Mouse (Mus musculus): ENCODE measurements around the gene Tigit.

The Tigit gene

DNA sequence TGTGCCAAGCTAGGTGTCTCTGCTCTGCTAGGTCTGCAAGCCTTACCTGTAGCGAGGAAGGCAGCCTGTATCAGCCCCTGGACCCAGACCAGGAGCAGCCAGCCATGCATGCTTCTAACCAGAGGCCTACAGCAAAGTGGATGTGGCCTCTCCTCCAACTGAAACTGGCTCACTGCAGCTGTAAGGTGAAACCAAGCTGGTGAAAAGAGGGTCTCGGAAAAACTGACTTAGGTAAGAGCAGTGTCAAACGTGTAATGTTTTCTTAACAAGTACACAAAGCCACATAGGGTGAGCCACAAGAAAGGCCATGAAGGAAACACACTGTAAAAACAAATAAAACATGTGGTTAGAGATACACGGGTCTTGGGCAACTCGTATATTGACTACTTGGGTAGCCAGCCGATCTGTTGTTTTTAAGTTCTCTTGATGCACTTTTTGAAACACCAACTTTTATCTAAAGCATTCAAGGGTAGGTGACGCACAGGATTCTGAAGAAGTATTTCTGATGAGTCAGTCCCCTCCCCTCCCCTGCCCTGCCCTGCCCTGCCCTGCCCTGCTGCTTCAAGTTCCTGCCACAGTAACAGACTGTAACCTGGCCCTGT is at the start of gene Tigit:
Gene Tigit, minus strand, starts transcription at position 169 of the 602 bp plus-strand sequence.
- peak; percentile 75 for DNase-seq (ENCODE audit: low read depth, low spot score)

DNA sequence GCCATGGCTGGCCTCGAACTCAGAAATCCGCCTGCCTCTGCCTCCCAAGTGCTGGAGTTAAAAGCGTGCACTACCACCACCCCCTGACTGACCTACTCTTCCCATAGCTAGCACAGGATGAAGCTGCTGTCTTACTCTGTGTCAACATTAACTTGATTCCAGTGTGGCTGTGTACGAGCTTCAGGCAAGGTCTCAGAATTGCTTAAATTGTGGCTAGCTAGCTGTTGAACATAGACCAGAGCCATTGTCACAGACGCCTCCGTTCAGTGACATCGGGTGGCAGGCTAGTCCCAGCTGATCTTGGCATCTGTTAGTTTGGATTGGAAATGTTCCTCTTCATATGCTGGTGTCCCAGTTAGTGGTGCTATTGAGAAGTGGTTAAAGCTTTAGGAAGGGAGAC is 47.4 kb upstream of the Tigit start:
- no peak for DNase-seq (ENCODE audit: low read depth, low spot score)

DNA sequence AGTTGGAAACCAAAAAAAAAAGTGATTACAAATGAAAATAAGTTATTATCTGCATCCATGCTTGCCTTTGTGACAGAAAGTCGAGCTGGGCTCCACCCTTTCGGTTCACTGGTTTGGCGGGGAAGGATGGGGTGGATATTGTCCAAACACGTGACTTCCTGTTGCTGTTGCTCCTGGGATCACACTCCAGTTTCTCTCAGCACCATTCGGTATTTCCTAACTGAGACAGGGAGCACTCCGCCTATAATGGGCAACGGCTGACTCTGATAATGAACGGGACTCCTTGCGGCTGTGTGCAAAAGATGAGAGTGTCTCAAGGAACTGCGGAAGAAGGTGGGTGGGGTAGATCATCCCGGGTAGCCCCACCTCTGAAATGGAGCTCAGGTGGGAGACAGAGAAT is 46.7 kb upstream of the Tigit start:
- DNase-seq (ENCODE audit: low read depth, low spot score), result no peak

DNA sequence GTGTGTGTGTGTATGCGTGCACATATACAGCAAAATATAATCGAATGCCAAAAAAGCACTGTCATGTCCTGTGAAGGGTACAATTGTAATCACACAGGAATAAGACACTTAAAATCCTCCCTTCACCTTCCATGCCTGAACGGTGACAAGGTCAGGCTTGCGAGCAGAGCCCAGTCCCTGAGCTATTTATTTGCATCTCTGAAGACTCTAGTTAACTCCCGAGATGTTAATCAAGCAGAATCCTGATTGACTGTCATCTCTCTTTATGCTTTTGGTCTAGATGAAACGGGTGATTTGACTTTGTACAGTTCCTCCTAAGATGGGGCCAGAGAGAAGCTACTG is 46.2 kb upstream of the Tigit start:
- DNase-seq (ENCODE audit: low read depth, low spot score), result no peak

DNA sequence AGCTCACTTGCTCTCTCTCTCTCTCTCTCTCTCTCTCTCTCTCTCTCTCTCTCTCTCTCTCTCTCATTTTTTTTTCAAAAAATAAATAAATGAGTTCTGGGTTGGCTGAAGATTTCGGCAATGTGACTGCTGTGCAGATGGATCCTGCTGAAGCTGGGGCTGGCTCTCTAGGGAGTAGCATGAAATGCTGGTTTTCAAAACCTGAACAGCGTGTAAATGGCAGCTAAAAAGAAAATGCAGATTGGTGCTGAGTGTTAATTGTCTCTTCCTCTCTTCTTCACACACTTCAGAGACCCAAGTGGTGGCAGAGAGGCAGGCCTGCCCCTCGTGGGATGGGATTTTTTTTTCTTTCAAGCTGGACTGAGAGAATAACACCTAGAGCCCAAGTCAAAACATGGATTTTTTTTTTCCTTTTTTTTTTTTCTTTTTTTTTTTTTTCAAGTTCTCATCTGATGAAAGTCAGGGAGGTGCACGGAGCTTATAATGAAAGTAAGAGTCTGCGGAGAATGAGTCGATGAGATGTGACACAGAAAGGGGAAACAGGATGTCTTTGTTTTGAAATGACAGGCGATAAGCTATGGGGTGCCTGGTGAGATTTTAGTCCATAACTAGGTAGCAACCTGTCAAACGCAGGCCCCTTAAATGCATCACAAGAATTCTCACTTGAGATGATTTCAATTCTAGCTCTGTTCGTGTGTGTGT is 45.6 kb upstream of the Tigit start:
- DNase-seq (ENCODE audit: low read depth, low spot score), result no peak

DNA sequence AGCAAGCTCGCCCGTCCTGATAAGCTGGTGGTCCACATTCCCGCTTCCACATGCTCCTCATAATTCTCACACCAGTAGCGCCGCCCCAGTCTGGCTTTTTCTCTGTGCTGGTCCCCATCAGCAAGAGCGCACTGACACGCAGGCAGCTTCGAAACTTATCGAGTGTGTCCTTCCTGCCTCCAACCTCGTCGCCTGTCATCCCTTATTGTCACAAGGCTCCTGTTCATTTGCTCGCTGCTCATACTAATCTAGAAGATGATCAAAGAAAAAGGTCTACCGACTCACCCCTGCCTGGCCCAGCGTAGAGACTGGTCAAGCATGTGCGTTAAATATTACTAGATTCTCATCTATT is 45.1 kb upstream of the Tigit start:
- DNase-seq (ENCODE audit: low read depth, low spot score), result no peak

DNA sequence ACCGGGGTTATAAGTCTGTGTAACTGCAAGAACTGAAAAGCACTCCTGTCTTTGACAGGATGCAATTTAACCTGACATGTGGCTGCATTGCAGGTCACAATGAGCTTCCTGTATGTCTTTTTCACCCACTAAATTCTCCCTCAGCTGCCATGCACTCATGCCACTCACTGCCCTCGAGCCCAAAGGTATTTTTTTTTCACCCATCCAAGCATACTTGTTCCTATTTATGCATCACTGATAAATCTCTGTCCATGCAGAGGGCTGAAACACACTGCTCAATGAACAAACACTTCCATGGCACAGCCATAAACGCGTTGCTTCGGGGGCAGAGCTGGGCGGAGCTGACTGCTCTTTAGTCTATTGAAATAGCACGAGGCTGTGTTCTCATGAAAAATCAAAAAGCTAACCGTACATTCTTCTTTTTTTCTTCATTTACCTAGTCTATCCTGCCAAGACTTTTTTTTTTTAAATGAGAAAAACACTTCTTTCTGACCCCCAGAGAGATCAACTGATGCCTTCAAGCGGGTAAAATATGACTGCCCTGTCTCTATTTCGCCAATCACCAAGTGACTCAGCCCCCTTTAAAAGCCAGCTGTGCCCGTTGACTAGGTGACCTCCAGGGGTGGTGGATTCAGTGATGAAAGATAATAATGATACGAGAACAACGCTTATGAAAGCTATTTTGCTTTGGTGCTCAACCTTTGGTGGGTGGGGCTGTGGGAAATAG is 44.6 kb upstream of the Tigit start:
- no peak for DNase-seq (ENCODE audit: low read depth, low spot score)

DNA sequence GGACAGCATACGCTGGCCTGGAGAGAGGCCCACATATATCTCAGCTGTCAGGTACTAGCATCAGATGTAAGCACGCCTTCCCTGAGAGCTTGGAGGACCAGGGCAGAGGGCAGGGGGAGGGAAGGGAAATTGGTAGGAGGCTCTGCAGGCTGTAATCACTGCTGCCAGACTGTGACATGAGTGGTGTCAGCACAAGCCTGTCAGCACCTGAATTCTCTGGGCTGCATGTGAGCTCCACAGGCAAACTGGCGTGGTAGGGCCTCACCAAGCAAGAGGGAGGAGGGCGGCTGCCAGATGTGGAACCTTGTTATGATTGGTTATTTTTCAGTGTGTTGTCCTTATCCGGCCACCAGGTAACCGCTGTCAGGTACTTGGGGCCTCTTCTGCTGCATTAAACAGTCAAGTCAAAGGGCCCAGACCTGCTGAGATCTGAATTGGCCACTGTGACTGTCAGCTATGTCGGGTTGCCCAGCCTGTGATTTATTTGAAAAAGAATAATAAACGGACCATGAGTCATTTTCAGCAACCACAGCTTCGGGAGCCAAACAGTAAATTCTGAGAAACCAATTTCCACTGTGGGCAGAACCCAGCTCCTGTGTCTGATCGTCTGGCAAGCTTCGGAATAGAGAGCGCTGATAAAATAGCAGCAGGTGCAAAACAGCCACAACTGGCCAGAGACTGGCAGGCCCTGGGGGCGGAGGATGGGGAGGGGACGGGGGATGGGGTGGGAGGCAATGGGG is 38.0 kb upstream of the Tigit start:
- peak; percentile 95 for DNase-seq (ENCODE audit: low read depth, low spot score)

DNA sequence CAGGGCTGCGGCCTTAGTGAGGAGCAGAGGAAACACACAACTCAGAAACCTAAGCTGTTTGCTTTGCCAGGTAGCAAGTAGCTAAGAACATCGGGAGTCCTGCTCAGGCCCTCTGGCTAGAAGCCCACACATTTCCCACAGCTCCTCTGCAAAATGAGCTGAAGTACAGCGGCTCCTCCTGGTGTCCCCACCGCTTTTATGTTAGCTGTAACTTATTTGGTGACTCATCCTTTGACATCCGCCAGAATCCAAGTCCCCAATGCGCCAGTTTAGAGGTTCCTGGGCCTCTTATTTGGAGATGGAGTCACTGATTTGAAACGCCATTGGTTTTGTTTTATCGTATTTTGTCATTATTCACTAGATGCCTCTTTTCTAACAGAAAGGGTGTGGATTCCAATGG is 36.6 kb upstream of the Tigit start:
- DNase-seq (ENCODE audit: low read depth, low spot score), result peak; percentile 15

DNA sequence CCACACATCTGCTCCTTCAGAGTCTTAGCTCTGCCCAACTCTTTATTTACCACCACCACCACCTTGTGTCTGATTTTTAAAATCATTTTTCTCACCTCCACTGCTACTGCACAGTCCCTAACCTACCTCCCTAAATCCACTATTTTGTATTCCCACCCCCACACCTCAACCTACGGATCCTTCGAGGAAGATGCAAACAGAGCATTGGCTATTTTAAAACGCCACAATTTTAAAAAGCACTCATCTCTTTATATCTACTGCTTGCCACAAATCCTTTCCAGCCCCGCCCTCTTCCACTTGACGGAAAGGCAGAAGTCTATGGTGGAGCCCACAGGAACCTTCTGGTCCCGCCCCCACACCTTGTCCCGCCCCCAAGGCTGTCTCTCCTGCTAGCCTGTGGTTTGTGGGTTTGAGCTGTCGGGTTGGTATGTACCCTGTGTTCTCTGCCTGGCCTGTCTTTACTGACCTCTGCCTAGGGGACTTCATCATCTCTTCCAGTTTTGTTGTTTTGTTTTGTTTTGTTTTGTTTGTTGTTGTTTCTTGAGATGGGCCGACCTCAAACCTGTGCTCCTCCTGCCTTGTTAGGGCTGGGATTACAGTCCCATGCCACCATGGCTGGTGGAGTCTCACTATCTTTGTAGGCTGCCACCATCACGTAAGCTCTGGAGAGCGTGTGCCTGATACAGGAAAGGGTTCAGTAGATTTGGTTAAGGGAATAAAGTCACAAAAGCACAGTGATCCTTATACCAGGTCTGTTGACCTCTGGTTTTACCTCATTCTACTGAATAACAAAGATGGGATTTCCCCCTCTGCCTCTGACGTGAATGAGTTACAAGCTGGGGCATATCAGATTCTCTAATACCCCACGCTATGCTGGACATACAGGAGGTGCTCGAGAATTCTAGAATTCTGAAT is 35.0 kb upstream of the Tigit start:
- DNase-seq (ENCODE audit: low read depth, low spot score), result peak; percentile 97

DNA sequence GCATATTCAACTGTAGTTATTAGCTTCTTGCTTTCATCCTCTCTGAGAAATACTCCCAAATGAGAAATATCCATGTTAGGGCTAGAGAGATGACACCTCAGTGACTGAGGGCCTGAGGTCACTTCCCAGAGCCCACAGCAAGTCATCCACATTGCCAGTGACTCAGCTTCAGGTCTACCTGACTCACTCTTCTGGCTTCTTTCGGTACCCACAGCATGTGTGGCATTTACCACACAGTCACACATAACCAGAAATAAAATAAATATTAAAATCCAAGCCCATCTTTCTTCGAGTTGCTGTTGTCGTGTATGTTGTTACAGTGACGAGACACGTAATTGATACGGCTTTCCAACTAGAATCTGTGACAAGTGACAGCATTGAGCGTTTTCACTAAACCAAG is 33.8 kb upstream of the Tigit start:
- DNase-seq (ENCODE audit: low read depth, low spot score), result peak; percentile 89

DNA sequence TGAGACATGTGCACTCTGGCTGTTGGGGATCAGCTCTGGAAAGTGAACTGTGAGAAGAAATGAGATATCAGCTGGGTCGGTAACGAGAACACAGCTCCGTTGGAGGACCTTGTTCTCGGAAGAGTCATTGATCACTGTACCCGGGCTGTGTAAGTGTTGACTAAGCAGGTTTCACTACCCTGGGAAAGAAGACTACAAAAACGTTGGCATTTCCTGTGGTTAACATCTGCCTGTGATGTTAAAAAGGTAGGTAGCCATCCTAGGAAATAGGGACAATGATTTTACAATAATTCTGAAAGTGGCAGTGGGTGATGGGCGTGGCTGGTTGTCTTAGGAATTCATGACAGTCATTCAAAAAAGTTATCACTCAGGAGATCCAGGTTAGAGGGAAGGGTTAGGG is 31.9 kb upstream of the Tigit start:
- DNase-seq (ENCODE audit: low read depth, low spot score), result no peak

DNA sequence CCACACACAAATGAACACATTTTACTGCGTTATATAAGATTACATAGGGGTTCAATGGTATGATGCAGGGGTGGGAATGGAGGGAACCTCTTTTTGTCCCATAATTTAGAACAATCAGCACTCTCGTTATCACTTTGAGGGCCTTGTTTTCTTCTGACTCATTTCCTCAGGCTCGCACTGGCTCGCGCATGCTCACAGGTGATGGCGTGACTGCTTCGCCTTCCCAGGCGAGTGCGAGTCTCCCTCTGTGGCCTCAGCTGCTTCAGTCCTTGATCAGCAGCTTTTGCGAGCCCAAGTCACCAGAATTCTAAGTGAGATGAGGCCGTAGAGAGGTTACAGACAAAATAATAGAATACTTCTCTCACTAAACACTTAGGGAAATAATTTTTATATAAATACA is 30.2 kb upstream of the Tigit start:
- no peak for DNase-seq (ENCODE audit: low read depth, low spot score)

DNA sequence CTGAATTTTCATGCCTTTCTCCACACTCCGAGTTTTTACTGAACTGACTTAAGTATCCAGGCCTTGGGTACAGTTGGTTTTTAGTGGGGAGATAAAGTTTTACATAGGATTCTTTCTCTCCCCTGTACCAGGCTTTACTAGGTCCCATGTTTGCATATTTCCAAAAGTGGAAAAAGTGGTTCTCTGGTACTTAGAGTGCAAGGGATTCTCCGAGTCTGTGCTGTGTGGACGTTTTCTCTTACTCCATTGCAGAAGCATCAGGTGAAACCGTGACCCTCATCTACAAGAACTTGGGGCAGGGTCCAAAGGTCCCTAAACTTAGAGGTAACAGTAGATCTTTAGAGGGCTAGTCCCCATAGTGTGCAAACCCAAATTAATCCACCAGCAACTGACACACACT is 28.7 kb upstream of the Tigit start:
- no peak for DNase-seq (ENCODE audit: low read depth, low spot score)

DNA sequence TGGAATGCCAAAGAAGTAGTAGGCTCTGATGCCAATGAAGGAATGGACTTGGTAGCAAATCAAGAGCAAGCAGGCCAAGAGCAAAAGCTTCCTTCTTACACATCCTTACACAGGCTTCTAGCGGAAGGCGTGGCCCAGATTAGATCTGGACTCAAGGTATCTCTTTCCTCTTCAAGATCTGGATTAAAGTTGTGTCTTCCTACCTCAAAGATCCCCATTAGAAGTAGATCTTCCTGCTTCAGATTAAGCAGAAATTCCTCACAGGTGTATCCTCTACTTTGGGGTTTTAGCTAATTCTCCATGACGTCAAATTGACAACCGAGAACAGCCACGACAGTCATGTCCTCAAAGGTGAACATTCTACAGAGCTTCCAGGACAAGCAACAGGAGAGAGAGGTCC is 27.8 kb upstream of the Tigit start:
- no peak for DNase-seq (ENCODE audit: low read depth, low spot score)

DNA sequence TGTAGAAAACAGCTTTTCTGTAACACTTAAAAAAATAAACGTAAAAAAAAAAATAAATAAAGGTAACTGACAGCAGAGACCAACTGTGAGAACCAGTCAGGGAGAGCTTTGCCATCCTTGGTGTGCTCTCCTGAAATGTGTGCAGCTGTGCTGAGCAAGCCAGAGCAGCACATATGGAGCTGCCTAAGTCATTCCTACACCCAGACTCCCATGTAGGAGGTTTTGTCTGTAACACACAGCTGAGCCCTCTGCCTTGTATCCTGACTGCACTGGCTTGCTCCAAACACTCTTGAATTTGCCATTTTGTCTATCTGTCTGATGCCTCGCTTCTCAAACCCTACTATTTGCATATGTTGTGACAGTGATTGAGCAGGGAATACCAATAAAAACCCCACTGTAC is 27.0 kb upstream of the Tigit start:
- DNase-seq (ENCODE audit: low read depth, low spot score), result no peak

DNA sequence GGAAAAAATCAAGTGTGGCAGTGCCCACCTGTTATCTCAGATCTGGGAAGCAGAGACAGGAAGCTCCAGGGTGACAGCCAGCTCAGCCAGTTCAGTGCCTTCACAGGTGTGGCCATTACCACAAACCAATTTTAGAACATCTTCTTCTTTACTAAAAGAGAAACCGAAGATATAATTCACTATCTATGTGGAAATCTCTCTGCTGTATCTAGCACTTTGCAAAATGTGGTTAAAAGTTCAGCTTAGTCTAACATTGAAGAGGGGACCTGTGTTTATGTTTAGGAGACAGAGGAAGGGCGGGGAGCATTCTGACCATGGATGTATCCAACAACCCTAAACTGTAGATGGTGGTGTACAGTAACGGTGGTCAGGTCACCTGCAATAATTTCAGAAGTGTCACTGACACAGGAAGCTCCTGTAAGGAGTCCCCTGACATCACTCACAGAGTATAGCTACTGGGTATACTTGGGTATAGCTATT is 26.3 kb upstream of the Tigit start:
- no peak for DNase-seq (ENCODE audit: low read depth, low spot score)

DNA sequence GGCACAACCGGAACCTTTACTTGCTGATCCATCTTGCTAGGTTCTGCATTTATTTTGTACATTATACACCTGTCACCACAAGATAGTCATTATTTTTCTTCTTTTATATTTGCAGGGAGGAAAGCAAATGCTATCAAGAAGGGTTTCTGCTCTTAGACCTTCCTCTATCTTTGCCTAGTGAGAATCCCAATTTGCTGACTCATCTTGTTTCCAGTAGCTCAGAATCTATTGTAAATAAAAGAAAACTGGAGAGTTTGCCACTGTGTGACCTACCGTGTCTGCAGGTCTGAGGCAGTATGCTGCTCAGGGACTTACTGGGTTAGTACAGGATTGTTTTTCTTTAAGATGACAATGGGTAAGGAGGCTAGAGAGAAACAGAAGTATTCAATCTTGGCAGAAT is 24.0 kb upstream of the Tigit start:
- no peak for DNase-seq (ENCODE audit: low read depth, low spot score)

DNA sequence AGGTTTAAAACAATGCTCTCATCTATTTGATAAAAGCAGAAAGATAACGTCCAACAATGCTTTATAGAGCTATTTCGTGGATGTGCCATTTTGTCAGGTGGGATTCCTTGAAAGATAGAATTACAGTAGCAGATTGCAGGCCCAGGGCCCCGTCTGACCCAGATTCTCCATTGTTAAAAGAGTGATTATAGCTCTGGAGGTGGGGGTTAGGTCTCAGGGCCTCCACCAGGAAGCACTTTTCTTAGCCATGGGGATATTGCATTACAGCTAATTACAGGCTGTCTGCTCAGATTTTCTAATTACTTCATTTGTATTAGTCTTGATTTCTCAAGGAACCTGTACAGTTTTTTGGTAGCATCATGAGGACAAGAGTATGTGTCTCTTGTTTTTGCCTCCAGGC is 10.5 kb upstream of the Tigit start:
- DNase-seq (ENCODE audit: low read depth, low spot score), result no peak

DNA sequence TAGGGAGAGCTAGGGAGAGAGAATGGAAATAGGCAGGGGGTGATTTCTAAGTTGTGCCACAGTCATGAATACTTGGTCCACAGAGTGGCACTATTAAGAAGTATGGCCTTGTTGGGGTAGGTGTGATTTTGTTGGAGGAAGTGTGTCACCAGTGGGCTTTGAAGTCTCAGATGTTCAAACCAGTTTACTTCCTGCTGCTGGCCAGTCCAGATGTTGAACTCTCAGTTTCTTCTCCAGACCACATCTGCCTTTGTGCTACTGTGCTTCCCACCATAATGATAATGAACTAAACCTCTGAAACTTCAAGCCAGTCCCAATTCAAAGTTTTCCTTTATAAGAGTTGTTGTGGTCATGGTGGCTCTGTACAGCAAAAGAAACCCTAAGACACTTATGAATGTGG is 8.8 kb upstream of the Tigit start:
- no peak for DNase-seq (ENCODE audit: low read depth, low spot score)

DNA sequence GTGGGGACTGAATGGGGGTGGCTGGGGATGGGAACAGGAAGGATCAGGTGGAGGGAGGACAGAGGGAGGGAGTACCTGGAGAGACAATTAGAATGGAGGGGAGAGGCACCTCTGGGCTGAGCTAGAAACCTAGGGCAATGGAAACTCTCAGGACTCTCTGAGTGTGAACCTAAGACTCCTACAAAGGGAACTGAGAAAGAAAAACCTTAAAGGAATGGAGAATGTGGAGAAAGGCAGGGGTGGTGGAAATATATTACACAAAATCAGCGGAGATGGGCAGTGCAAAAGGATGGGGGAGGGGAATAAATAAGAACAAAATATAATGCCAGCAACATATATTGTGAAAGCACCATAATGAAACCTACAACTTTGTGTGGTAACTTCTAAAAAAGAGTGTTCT is 8.0 kb upstream of the Tigit start:
- no peak for DNase-seq (ENCODE audit: low read depth, low spot score)
